10 mouse cellular contexts compared by ENCODE assay signal in genomic region chr4:43425648-43426380, GRCm38 (mm10). TPM values are rescaled to one million over a fixed set of nuclear protein-coding genes. Genes with fewer than 3 reads are reported as not detected.
A peak's percentile ranks its signal among the peaks of the same experiment; 100 is the strongest.
DNase-seq lines count a peak whose midpoint lies in the region; ATAC-seq and TF ChIP-seq lines count a peak whose summit lies in the region.
"Had no signal": no experiment of that assay in that cellular context is flagged by ENCODE, and none has a peak within 500 bp of the region (broad histone marks: within the 10 kb centered on the region; RNA-seq: fewer than 3 reads in every experiment).

No protein-coding gene starts in this region.

- no peak for TF ChIP-seq CTCF in hindbrain, postnatal 0 days (IDR thresholded peaks at IDR 0.05; ENCODE audit: low read depth)

- H3K27ac ChIP-seq in hindbrain, embryonic 11.5 days (ENCODE audit: low read depth, low read length), result no peak overlapping the region
- H3K27ac ChIP-seq in hindbrain, postnatal 0 days, result no peak overlapping the region
- H3K27ac ChIP-seq in neural tube, embryonic 12.5 days, result no peak overlapping the region

- H3K4me2 ChIP-seq in hindbrain, embryonic 11.5 days (replicated peaks; ENCODE audit: low read depth, low read length), result no peak overlapping the region
- no peak overlapping the region for H3K4me2 ChIP-seq in hindbrain, postnatal 0 days (ENCODE audit: low read depth, low read length)
- peak overlapping the region; percentile 16; the same call in 1 of the 2 replicates for H3K4me2 ChIP-seq in neural tube, embryonic 12.5 days (replicated peaks)

- peak; percentile 17; the same call in 1 of the 2 replicates for ATAC-seq in hindbrain, embryonic 11.5 days (ENCODE audit: low FRiP score)
- no peak for ATAC-seq in hindbrain, postnatal 0 days
- ATAC-seq in common myeloid progenitor, adult 5-6 weeks (replicated peaks; ENCODE audit: low read depth, poor library complexity, severe bottlenecking), result peak; percentile 24
- ATAC-seq in hematopoietic stem cell, adult 5-6 weeks (replicated peaks in 1 of 2; ENCODE audit: insufficient read depth in 1 of 2, low FRiP score in 2 of 2, low TSS enrichment in 1 of 2, low read depth in 1 of 2, poor library complexity in 2 of 2, severe bottlenecking in 2 of 2), result peak; percentile 11 to 28; a peak in 2 of 4 replicates
- no peak for ATAC-seq in neural tube, embryonic 12.5 days (ENCODE audit: low FRiP score, low read depth)
- no peak for ATAC-seq in monocyte, adult 5-6 weeks (replicated peaks; ENCODE audit: insufficient number of reproducible peaks, low FRiP score, low TSS enrichment, poor library complexity, severe bottlenecking)

- H3K4me1 ChIP-seq in hindbrain, embryonic 11.5 days (replicated peaks; ENCODE audit: control insufficient read depth, insufficient read depth, low read length), result peaks cover 9% of the 10 kb centered on the region; the same call in 1 of the 2 replicates
- no peaks in the 10 kb centered on the region for H3K4me1 ChIP-seq in hindbrain, postnatal 0 days (ENCODE audit: insufficient read depth, low read length)
- H3K4me1 ChIP-seq in neural tube, embryonic 12.5 days, result peaks cover 33% of the 10 kb centered on the region

- H3K9ac ChIP-seq in hindbrain, embryonic 11.5 days (ENCODE audit: low read depth, low read length), result peak overlapping the region; percentile 8; the same call in 1 of the 2 replicates
- H3K9ac ChIP-seq in hindbrain, postnatal 0 days (replicated peaks; ENCODE audit: low read length), result no peak overlapping the region
- no peak overlapping the region; the same call in 1 of the 2 replicates for H3K9ac ChIP-seq in neural tube, embryonic 12.5 days

- WGBS in hindbrain, embryonic 11.5 days, result 15% methylated on average over 31 of the region's 31 CpGs
- 31% methylated on average over 31 of the region's 31 CpGs for WGBS in hindbrain, postnatal 0 days
- whole genome bisulfite sequencing in neural tube, embryonic 12.5 days, result 18% methylated on average over 31 of the region's 31 CpGs

- H3K27me3 ChIP-seq in hindbrain, embryonic 11.5 days (ENCODE audit: control insufficient read depth, insufficient read depth, low read length), result peaks cover 47% of the 10 kb centered on the region
- H3K27me3 ChIP-seq in hindbrain, postnatal 0 days (ENCODE audit: insufficient read depth, low read length), result no peaks in the 10 kb centered on the region
- peaks cover 70% of the 10 kb centered on the region for H3K27me3 ChIP-seq in neural tube, embryonic 12.5 days (replicated peaks)

- DNase-seq in hindbrain, embryonic 11.5 days (ENCODE audit: low spot score), result peak; percentile 36
- DNase-seq in hindbrain, postnatal 0 days (ENCODE audit: low spot score), result no peak
- DNase-seq in adrenal gland, postnatal 4 days (ENCODE audit: low spot score in 2 of 2), result no peak
- DNase-seq in adrenal gland, postnatal 36 days, result no peak
- DNase-seq: cerebellum, postnatal 36 days; kidney, adult 2 months had no signal

- H3K4me3 ChIP-seq in hindbrain, embryonic 11.5 days (ENCODE audit: low read depth, low read length), result no peak overlapping the region
- no peak overlapping the region for H3K4me3 ChIP-seq in hindbrain, postnatal 0 days (ENCODE audit: low read length)
- no peak overlapping the region for H3K4me3 ChIP-seq in neural tube, embryonic 12.5 days

- H3K9me3 ChIP-seq in hindbrain, embryonic 11.5 days (ENCODE audit: control insufficient read depth, low read length), result no peaks in the 10 kb centered on the region
- H3K9me3 ChIP-seq in hindbrain, postnatal 0 days (ENCODE audit: low read length), result no peaks in the 10 kb centered on the region
- no peaks in the 10 kb centered on the region for H3K9me3 ChIP-seq in neural tube, embryonic 12.5 days

- peaks cover 10% of the 10 kb centered on the region; the same call in 1 of the 2 replicates for H3K36me3 ChIP-seq in hindbrain, embryonic 11.5 days (ENCODE audit: control insufficient read depth, insufficient read depth, low read length)
- peaks cover 59% of the 10 kb centered on the region for H3K36me3 ChIP-seq in hindbrain, postnatal 0 days (ENCODE audit: insufficient read depth, low read length)
- H3K36me3 ChIP-seq in neural tube, embryonic 12.5 days, result peaks cover 61% of the 10 kb centered on the region

RNA-seq across cellular contexts. Expression of gene Fam166b, which starts 3.1 kb away (rescaled TPM):
- 0.26 and 0.70 TPM in 2 replicates for polyA plus RNA-seq in hindbrain, embryonic 11.5 days (2014; fragmentation: Nextera tagmentation; extraction: Ambion mirVana)
- 0.61 and 1.4 TPM in 2 replicates for total RNA-seq in hindbrain, postnatal 0 days (2014; rRNA removed)
- 1.6 TPM in 2 replicates for polyA plus RNA-seq in hindbrain, postnatal 0 days (2015; fragmentation: Nextera tagmentation; extraction: Ambion mirVana)
- total RNA-seq in common myeloid progenitor, adult 5-6 weeks (2017), result not detected in 2 replicates
- total RNA-seq in hematopoietic stem cell, adult 5-6 weeks (2017), result not detected in 2 replicates
- polyA plus RNA-seq in neural tube, embryonic 12.5 days (2016; fragmentation: Nextera tagmentation; extraction: Ambion mirVana), result 0.34 TPM in 1 of 2 replicates, not detected in the other
- 1.1 to 2.8 TPM in 2 of 3 replicates, not detected in the other for total RNA-seq in monocyte, adult 5-6 weeks (2017)
- under 1 TPM in 1 of 2 experiments, not detected in 1; 0.25 TPM for total RNA-seq in adrenal gland, postnatal 4 days (2021)
- total RNA-seq in adrenal gland, postnatal 36 days (2021), result under 1 TPM in 1 of 2 experiments, not detected in 1; 0.92 TPM

RNA-seq across cellular contexts. Expression of gene Tesk1, which starts 15.9 kb away (rescaled TPM):
- 9.1 and 10.1 TPM in 2 replicates for polyA plus RNA-seq in hindbrain, embryonic 11.5 days (2014; fragmentation: Nextera tagmentation; extraction: Ambion mirVana)
- total RNA-seq in hindbrain, postnatal 0 days (2014; rRNA removed), result 157 and 171 TPM in 2 replicates
- 16.2 and 17.8 TPM in 2 replicates for polyA plus RNA-seq in hindbrain, postnatal 0 days (2015; fragmentation: Nextera tagmentation; extraction: Ambion mirVana)
- 4.8 and 8.2 TPM in 2 replicates for total RNA-seq in common myeloid progenitor, adult 5-6 weeks (2017)
- 12.0 and 17.6 TPM in 2 replicates for total RNA-seq in hematopoietic stem cell, adult 5-6 weeks (2017)
- polyA plus RNA-seq in neural tube, embryonic 12.5 days (2016; fragmentation: Nextera tagmentation; extraction: Ambion mirVana), result 14.9 and 15.4 TPM in 2 replicates
- total RNA-seq in monocyte, adult 5-6 weeks (2017), result 12.8 to 21.7 TPM (median 12.9 TPM) in 3 replicates
- total RNA-seq in adrenal gland, postnatal 4 days (2021), result 10 to 100 TPM; 57.3 to 60.5 TPM
- 10 to 100 TPM; 52.2 to 65.5 TPM for total RNA-seq in adrenal gland, postnatal 36 days (2021)

RNA-seq across cellular contexts. Expression of gene Cd72, which starts 28.6 kb away (rescaled TPM):
- polyA plus RNA-seq in hindbrain, embryonic 11.5 days (2014; fragmentation: Nextera tagmentation; extraction: Ambion mirVana), result 3.0 and 3.7 TPM in 2 replicates
- total RNA-seq in hindbrain, postnatal 0 days (2014; rRNA removed), result not detected in 2 replicates
- polyA plus RNA-seq in hindbrain, postnatal 0 days (2015; fragmentation: Nextera tagmentation; extraction: Ambion mirVana), result 4.4 and 4.7 TPM in 2 replicates
- total RNA-seq in common myeloid progenitor, adult 5-6 weeks (2017), result 20.8 and 33.3 TPM in 2 replicates
- 91.6 and 153 TPM in 2 replicates for total RNA-seq in hematopoietic stem cell, adult 5-6 weeks (2017)
- polyA plus RNA-seq in neural tube, embryonic 12.5 days (2016; fragmentation: Nextera tagmentation; extraction: Ambion mirVana), result 2.7 and 2.9 TPM in 2 replicates
- total RNA-seq in monocyte, adult 5-6 weeks (2017), result 76.6 to 146 TPM (median 108 TPM) in 3 replicates
- total RNA-seq in adrenal gland, postnatal 4 days (2021), result 1 to 10 TPM in 1 of 2 experiments, under 1 TPM in 1; 0.95 to 2.1 TPM
- 1 to 10 TPM; 2.7 to 3.4 TPM for total RNA-seq in adrenal gland, postnatal 36 days (2021)

RNA-seq across cellular contexts. Expression of gene Rusc2, which starts 44.0 kb away (rescaled TPM):
- polyA plus RNA-seq in hindbrain, embryonic 11.5 days (2014; fragmentation: Nextera tagmentation; extraction: Ambion mirVana), result 15.8 and 19.1 TPM in 2 replicates
- 151 and 189 TPM in 2 replicates for total RNA-seq in hindbrain, postnatal 0 days (2014; rRNA removed)
- 51.3 and 63.8 TPM in 2 replicates for polyA plus RNA-seq in hindbrain, postnatal 0 days (2015; fragmentation: Nextera tagmentation; extraction: Ambion mirVana)
- 0.97 and 1.3 TPM in 2 replicates for total RNA-seq in common myeloid progenitor, adult 5-6 weeks (2017)
- 2.8 and 4.8 TPM in 2 replicates for total RNA-seq in hematopoietic stem cell, adult 5-6 weeks (2017)
- 52.7 and 53.3 TPM in 2 replicates for polyA plus RNA-seq in neural tube, embryonic 12.5 days (2016; fragmentation: Nextera tagmentation; extraction: Ambion mirVana)
- total RNA-seq in monocyte, adult 5-6 weeks (2017), result 0.43 to 7.6 TPM in 2 of 3 replicates, not detected in the other
- 10 to 100 TPM; 29.7 to 34.5 TPM for total RNA-seq in adrenal gland, postnatal 4 days (2021)
- 10 to 100 TPM; 37.2 to 50.1 TPM for total RNA-seq in adrenal gland, postnatal 36 days (2021)

RNA-seq across cellular contexts. Expression of gene Sit1, which starts 57.7 kb away (rescaled TPM):
- polyA plus RNA-seq in hindbrain, embryonic 11.5 days (2014; fragmentation: Nextera tagmentation; extraction: Ambion mirVana), result not detected in 2 replicates
- 0.90 TPM in 1 of 2 replicates, not detected in the other for total RNA-seq in hindbrain, postnatal 0 days (2014; rRNA removed)
- polyA plus RNA-seq in hindbrain, postnatal 0 days (2015; fragmentation: Nextera tagmentation; extraction: Ambion mirVana), result not detected in 2 replicates
- not detected in 2 replicates for total RNA-seq in common myeloid progenitor, adult 5-6 weeks (2017)
- not detected in 2 replicates for total RNA-seq in hematopoietic stem cell, adult 5-6 weeks (2017)
- 0.17 TPM in 1 of 2 replicates, not detected in the other for polyA plus RNA-seq in neural tube, embryonic 12.5 days (2016; fragmentation: Nextera tagmentation; extraction: Ambion mirVana)
- total RNA-seq in monocyte, adult 5-6 weeks (2017), result 0.49 to 5.0 TPM (median 0.64 TPM) in 3 replicates
- not detected for total RNA-seq in adrenal gland, postnatal 4 days (2021)
- total RNA-seq in adrenal gland, postnatal 36 days (2021), result not detected

Comparison
In these comparisons a context has a peak if more than half of its experiments do, and no peak if none do; other contexts are left out.
1. ATAC-seq: peak in hindbrain, embryonic 11.5 days (single experiment), common myeloid progenitor, adult 5-6 weeks (single experiment) and hematopoietic stem cell, adult 5-6 weeks (2 of 2); none in hindbrain, postnatal 0 days (single experiment), neural tube, embryonic 12.5 days (single experiment) and monocyte, adult 5-6 weeks (single experiment).